Mouse (Mus musculus) brain, adult 10 weeks (tissue): ENCODE measurements around the gene Cyp27a1. TPM values are rescaled to one million over a fixed set of nuclear protein-coding genes. Genes with fewer than 3 reads are reported as not detected.

Experiments used
- polyA plus RNA-seq: library from polyadenylated mRNA; stranded (reverse); fragments of 350-450 nt; fragmentation: Illumina TruSeq; extraction: RNeasy Lipid Tissue Mini Kit (QIAGEN cat#74804); gene quantifications from one replicate; pipeline ENCODE4 v1.2.3, GENCODE M21; 2015; ENCODE audit warnings: low read depth, low replicate concordance

Cyp27a1 gene
- polyA plus RNA-seq = 11.0 TPM

DNA sequence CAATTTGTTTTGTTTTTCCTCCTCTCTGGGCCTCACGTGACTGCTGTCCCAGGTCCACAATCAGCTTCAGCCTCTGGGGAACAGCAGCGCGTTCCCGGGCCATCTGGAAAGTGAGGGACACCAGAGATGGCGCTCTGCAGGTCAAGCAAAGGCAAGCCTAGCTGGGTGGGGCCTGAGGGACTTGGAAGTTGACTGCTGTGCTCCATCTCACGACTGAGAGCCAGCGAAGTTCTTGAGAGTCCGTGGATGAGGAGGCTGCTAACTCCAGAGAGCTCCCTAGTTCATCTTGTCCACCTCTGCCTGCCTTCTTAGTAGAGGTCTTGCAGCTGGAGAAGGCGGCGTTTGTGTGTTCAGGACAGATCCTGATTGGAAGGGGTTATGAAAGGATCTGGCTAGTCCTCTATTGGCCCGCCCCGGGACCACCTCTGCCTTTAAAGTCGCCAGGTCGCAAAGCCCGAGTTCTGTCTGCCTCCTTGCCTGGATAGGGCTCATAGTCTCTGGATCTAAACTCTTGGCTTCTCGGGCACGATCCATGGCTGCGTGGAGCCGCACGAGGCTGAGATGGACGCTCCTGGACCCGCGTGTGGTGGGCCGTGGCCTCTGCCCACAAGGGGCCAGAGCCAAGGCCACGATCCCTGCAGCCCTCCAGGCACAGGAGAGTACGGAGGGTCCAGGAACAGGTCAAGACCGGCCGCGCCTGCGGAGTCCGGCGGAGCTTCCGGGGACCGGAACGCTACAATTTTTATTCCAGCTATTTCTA, at the start of gene Cyp27a1:
Cyp27a1 (plus strand) TSS at position 476 of the 760 bp plus-strand sequence.

DNA sequence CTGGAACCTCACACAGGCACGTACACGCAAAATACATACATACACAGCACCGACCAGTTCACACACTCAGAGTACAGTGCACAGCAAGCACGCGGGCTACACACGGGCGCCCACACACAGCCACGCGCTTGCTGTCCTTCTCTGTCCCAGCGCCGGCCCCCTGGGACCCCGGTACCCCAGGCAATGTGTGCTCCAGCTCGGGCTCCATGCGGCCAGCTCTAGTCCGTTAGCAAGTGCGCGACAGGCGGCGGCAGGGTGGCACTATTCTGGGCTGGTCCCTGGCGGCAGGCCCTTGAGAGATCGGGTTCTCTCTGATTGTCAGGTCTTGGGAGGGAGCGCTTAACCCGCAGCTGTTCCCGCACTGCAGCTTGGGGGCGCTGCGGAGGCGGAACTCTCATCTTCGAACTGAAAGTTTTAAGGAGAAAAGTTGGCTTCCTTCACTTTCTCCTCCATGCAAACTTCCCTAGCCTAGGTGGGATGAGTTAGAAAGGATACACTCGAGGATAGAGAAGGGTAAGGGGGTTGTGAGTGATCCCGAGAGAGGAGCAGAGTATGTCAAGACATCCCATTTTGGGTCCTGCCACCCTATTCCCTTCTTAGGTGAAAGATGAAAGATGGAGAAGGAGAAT, 35.4 kb downstream of the Cyp27a1 start, which contains the start of gene Prkag3:
Prkag3 (minus strand) TSS at position 579 of the 629 bp plus-strand sequence.

DNA sequence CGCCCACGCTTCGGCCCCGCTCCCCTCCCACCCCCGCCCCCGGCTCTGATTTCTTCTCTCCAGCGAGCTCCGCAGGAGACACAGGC, 58.3 kb downstream of the Cyp27a1 start, which contains the start of gene Wnt6:
Wnt6 (plus strand) TSS at position 48 of the 86 bp plus-strand sequence.

Other genes starting within 250 kb of the Cyp27a1 start
- gene Cnot9, start 207.5 kb upstream of the Cyp27a1 start, polyA plus RNA-seq = 23.2 TPM
- gene Plcd4, start 170.7 kb upstream of the Cyp27a1 start, polyA plus RNA-seq = 18.9 TPM
- gene Usp37, start 169.3 kb upstream of the Cyp27a1 start, polyA plus RNA-seq = 11.9 TPM
- 13.0 TPM for gene Zfp142, start 125.3 kb upstream of the Cyp27a1 start, polyA plus RNA-seq
- 27.9 TPM for gene Bcs1l, start 125.3 kb upstream of the Cyp27a1 start, polyA plus RNA-seq
- 63.7 TPM for gene Rnf25, start 112.2 kb upstream of the Cyp27a1 start, polyA plus RNA-seq
- gene Stk36, start 112.1 kb upstream of the Cyp27a1 start, polyA plus RNA-seq = 2.6 TPM
- 11.5 TPM for gene Ttll4, start 51.8 kb upstream of the Cyp27a1 start, polyA plus RNA-seq
- gene Prkag3, start 35.6 kb downstream of the Cyp27a1 start, polyA plus RNA-seq = not detected
- 0.71 TPM for gene Wnt6, start 58.3 kb downstream of the Cyp27a1 start, polyA plus RNA-seq
- gene Wnt10a, start 77.9 kb downstream of the Cyp27a1 start, polyA plus RNA-seq = 5.7 TPM
- 181 TPM for gene Cdk5r2, start 141.4 kb downstream of the Cyp27a1 start, polyA plus RNA-seq
- 0.42 TPM for gene Fev, start 171.8 kb downstream of the Cyp27a1 start, polyA plus RNA-seq
- 0.74 TPM for gene Cryba2, start 179.6 kb downstream of the Cyp27a1 start, polyA plus RNA-seq
- 3.9 TPM for gene Cfap65, start 222.0 kb downstream of the Cyp27a1 start, polyA plus RNA-seq
- gene Ihh, start 238.1 kb downstream of the Cyp27a1 start, polyA plus RNA-seq = 0.30 TPM